Mouse (Mus musculus): ENCODE data around the gene Spem2. TPM values are rescaled to one million over a fixed set of nuclear protein-coding genes. Genes with fewer than 3 reads are reported as not detected.

Spem2 gene
- not detected in 2 replicates for polyA plus RNA-seq (2015; fragmentation: Nextera tagmentation; extraction: Ambion mirVana)

DNA sequence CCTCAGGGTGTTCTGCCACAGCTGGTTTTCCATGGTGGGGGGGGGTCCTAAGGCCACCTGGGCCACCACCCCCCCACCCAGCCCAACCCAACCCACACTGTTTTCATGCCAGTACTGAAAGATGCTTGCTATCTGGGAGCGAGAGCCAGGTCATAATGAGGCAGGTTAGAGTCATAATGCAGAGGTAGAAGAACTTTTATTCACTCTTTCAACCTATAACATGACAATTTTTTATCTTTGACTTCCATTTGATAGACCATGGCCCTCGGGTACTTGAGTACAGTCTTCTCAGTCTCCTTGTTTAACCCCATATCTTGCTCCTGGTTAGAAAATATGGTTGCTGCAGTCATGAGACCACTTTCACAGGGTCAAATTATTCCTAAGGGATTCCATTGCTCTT, at the start of gene Spem2:
TSS of gene Spem2 (minus strand) at position 101 of the 400 bp plus-strand sequence.

DNA sequence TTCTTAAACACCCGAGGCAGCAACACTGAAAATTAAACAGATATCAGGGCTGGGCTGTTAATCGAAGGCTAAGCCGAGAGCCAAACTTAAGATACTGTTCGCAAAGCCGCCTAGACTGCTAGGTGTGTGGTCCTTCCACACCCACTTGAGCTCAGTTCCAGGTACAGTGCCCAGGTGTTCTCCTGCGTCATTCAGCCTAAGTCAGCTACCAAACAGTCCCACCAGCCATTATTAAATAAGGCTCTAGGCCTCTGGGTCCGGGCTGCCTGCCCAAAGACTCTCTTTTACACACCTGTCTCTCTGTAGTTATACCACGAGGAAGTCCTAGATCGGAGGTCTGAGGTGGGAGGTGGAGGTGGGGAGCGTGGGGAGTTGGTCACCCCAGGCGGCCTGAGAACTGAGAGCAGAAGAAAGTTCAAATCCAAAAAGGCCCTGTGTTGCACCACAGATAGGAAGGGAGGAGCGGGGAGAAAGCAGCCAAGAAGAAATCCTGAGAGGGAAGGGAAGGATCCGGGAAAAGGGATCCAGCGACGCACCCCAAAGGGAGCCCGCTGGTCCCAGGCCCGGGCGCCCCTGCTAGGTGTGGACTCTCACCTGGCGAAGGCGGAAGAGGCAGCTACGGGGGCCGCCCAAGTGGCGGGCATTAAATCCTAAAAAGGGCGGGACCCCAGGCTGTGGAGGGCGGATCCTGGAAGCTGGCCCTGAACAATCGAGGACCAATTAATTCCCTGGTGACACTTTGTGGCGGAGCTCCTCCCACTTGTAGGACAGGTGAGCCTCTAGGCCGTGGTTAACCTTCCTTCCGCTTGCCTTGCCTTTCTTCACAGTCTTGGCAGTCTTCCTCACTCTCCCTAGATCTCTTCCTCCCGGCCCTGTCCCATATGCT, 40.1 kb upstream of the Spem2 start, which contains the start of gene Tnk1:
TSS of gene Tnk1 (minus strand) at position 618 of the 886 bp plus-strand sequence.

DNA sequence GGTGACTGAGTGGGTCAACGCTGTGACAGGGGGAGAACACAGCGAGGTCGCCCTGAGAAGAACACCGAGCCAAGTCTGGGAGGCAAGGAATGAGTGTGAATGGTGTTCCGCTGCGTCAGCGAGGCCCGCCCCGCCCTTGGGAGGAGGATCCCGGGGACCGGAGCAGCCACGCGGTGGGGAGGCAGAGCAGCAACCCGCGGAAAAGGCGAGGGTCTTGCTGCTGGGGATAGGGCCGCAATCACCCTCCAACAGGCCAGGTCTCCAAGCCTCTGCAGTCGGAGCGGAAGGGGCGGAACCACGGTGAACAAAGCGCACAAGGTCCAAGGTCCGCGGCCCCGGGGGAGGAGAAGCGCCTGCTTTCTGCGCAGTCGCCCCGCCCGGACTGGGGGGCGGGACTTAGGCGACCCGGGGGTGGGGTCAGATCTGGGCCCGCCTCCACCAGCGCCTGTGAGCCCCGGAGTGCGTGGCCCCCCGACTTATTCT, 28.0 kb upstream of the Spem2 start, which contains the start of gene Plscr3:
TSS of gene Plscr3 (plus strand) at position 179 of the 483 bp plus-strand sequence.

DNA sequence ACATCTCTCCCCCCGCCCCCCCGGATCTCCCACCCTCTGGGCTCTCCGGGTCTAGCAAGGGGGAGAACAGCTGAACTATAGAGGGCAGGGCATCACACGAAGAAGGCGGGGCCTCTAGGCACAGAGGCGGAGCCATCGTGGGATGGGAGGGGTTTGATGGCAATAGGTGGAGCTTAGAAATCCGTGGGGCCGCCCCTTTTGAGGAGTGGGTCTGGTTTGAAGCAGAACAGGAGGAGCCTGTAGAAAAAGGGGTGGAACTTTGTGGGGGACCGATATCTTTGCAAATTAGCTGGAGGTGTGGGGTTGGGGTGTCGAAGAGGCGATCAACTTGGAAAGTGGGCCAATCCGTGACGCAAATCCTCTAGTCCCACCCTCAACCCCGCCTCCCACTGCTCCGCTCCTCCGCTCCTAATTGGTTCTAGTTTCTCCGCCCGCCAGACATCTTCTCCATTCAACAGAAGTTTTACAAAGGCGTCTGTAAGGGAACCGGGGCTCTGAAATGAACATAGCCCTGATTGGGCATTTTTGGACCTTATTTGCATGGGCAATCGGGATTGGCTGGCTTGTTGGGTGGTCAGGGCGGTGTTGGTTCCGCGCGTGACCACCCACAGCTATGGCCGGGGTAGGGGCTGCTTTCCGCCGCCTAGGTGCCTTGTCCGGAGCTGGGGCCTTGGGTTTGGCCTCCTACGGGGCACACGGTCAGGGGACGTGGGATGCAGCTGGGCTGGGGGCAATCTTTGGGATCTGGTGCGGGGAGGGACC, 19.9 kb upstream of the Spem2 start, which contains the start of gene Tmem256:
TSS of gene Tmem256 (plus strand) at position 563 of the 762 bp plus-strand sequence.

DNA sequence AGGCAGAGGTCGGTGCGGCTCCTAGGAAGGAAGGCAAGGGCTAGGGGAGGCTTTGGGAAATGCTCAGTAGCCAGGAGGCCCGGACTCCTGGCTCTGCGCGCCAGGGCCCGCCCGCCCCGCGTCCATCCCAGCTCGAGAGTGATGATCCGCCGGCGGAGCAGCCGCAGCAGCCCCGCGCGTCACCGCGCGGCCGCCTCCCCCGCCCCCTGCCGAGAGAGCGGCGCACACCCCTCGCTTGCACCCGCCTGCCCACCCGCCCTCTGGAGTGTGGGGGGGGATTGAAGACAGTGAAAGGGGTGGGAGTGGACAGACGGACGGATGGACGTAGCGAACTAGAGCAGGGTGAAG, 19.3 kb upstream of the Spem2 start, which contains the start of gene Nlgn2:
TSS of gene Nlgn2 (minus strand) at position 181 of the 348 bp plus-strand sequence.

DNA sequence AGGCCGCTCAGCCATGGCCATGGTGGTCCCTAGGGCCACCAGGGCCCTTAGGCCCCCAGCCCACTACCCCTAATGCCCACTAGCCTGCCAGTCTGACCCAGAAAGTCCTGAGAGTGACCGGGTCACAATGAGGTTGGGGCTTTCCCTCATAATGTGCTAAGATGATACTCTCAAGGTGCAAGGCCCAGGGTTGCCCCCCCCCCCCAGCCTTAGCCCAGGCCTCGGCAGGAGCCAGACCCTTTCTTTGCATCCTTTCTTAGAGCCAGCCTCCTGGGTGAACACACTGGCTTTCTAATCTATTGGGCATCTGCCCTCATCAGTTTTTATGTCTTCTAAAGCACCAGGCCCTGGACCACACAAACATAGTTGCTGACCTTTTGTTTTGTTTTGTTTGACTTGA, 3.8 kb upstream of the Spem2 start, which contains the start of gene Spem1:
TSS of gene Spem1 (minus strand) at position 101 of the 400 bp plus-strand sequence.

DNA sequence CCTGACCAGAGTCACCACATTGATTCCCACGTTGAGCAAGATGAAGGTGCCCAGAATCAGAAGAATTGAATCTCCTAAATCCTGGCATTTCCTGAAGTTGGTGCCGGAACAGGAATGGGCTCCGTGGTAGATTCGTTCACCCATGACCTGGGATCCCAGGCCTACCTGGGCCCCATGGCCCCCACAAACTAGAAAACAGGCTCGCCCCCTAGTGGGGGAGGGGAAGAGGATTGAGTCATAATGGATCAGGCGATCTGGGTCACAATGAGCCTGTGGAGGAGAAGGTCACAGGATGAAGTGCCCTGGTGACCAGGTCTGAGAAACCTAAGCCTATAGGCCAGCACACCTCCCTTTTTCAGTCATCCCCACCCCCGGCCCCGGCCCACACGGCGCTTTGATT, 3.1 kb downstream of the Spem2 start, which contains the start of gene Gm39566:
TSS of gene Gm39566 (minus strand) at position 144 of the 400 bp plus-strand sequence.

DNA sequence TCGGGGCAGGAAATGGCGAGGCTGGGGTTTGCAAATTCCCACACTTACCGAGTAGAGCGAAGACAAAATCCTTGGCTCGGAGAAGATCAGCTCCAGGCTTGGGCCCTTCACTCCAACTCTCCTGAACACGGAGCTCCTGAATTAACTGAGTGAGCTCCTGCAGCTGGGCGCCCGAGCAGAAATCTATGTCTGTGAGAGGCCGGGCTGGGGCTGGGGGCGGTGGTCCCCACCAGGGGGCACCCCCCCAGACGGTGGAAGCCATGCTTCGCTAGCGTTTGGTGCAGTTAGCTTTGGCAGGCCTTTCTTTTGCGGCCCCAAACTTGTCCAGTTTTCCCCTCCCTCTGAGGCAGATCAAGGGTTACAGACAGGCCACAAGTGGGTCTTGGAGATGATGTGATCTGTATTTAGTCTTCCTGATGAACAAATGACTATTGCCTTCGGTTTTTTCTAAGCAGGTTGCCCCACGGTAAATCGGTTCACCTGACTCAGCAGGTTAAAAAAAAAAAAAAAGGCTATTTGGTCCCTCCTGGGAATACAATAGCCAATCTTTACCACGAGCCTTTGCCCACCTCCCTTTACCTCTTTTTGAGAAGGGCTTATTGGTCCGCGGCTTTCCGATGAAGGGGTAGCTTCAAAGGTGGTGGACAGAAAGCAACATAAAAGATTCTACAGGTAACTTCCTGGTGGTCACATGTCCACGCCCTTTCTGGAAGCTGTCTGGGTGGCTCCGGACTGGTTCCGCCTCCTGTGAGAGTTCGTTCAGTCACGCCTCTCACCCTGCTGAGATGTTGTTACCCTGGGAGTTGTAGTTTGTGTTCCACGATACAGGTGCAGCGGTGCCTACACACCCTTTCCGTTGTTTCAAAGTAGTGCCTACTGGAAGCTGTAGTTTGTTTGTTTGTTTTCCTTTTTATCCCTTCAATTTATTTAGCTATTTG, 13.0 kb downstream of the Spem2 start, which contains the start of gene Tmem102:
TSS of gene Tmem102 (minus strand) at position 653 of the 938 bp plus-strand sequence.

DNA sequence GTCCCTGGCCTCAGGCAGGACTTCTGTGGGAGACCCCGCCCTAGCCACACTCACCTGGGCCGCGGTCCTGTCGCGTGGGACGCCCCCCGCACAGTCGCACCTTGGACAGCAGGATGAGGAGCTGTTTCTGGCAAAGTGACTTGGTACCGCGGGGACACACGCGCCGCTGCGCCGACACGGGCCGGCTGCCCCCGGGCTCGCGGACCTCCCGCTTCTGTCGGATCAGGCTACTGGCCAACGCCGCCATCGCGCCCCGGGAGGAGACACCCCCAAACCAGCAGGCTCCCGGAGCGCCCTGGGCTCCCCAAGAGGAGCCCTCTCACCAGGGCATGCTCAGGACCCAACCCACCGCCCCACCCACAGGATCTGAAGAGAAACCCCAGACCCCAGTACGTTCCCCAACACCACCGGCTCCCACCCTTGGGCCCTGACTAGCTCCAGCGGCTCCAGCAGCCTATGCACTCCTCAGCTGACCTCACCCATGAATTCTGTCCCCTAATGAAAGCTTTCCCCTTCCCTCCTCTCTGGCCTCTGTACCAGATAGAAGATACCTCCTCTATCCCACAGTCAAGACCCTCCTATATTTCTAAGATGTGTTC, 16.8 kb downstream of the Spem2 start, which contains the start of gene Fgf11:
TSS of gene Fgf11 (minus strand) at position 479 of the 599 bp plus-strand sequence.

DNA sequence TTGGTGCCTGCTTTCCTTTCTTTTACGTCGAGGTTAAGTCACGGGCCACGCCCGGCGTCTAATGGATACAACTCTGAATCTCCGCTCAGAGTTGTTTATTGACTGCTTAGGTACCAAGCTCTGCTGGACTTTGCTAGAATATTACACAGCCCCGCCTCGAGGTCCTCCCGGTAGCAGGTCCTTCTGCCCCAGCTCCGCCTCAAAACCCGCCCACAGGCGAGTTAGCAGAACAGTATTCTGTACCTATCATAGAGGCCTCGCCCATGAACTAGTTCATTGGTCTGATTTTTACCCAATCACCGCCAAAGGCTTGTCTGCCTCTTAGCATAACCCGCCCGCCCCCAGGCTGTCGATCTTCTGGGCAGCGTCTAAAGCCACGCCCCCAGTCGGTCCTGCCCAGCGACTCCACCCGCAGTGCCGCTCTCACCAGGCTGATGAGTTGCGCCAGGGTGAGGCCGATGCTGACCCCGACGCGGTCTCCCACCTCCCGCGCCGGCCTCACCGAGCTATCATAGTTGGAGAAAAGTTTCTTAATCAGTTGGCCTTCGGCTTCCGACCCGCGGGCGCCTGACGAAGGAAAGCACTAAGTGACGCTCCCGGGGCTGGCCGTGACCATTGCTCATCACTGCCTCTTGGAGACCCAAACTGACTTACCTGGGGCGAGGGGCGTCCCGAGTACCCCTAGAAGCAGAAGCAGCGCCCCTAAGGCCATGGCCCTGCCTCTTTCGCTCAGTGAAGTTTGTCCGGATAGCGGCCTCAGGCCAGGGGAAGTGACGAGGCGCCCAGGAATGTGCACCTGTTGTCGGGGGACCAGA, 22.9 kb downstream of the Spem2 start, which contains the start of gene Chrnb1:
TSS of gene Chrnb1 (minus strand) at position 776 of the 815 bp plus-strand sequence.

Other genes starting within 250 kb of the Spem2 start
- gene Wrap53, start 238.2 kb downstream of the Spem2 start, polyA plus RNA-seq (2015; fragmentation: Nextera tagmentation; extraction: Ambion mirVana): 19.3 and 21.3 TPM in 2 replicates
- 80.6 and 88.9 TPM in 2 replicates for gene Trp53, start 238.1 kb downstream of the Spem2 start, polyA plus RNA-seq (2015; fragmentation: Nextera tagmentation; extraction: Ambion mirVana)
- 20.4 and 20.8 TPM in 2 replicates for gene Atp1b2, start 212.5 kb downstream of the Spem2 start, polyA plus RNA-seq (2015; fragmentation: Nextera tagmentation; extraction: Ambion mirVana)
- not detected in 2 replicates for gene Shbg, start 200.6 kb downstream of the Spem2 start, polyA plus RNA-seq (2015; fragmentation: Nextera tagmentation; extraction: Ambion mirVana)
- gene Sat2, start 196.4 kb downstream of the Spem2 start, polyA plus RNA-seq (2015; fragmentation: Nextera tagmentation; extraction: Ambion mirVana): 7.3 and 7.9 TPM in 2 replicates
- gene Fxr2, start 185.5 kb downstream of the Spem2 start, polyA plus RNA-seq (2015; fragmentation: Nextera tagmentation; extraction: Ambion mirVana): 11.5 and 12.6 TPM in 2 replicates
- 0.19 and 0.25 TPM in 2 replicates for gene Sox15, start 163.2 kb downstream of the Spem2 start, polyA plus RNA-seq (2015; fragmentation: Nextera tagmentation; extraction: Ambion mirVana)
- 44.5 and 46.1 TPM in 2 replicates for gene Mpdu1, start 155.8 kb downstream of the Spem2 start, polyA plus RNA-seq (2015; fragmentation: Nextera tagmentation; extraction: Ambion mirVana)
- 25.2 and 39.1 TPM in 2 replicates for gene Cd68, start 152.3 kb downstream of the Spem2 start, polyA plus RNA-seq (2015; fragmentation: Nextera tagmentation; extraction: Ambion mirVana)
- gene Eif4a1, start 146.0 kb downstream of the Spem2 start, polyA plus RNA-seq (2015; fragmentation: Nextera tagmentation; extraction: Ambion mirVana): 272 and 275 TPM in 2 replicates
- 37.0 and 38.4 TPM in 2 replicates for gene Senp3, start 136.4 kb downstream of the Spem2 start, polyA plus RNA-seq (2015; fragmentation: Nextera tagmentation; extraction: Ambion mirVana)
- gene Tnfsf13, start 132.7 kb downstream of the Spem2 start, polyA plus RNA-seq (2015; fragmentation: Nextera tagmentation; extraction: Ambion mirVana): 0.64 and 0.78 TPM in 2 replicates
- 4.4 and 5.2 TPM in 2 replicates for gene Tnfsf12, start 122.6 kb downstream of the Spem2 start, polyA plus RNA-seq (2015; fragmentation: Nextera tagmentation; extraction: Ambion mirVana)
- gene Tnfsfm13, start 122.4 kb downstream of the Spem2 start, polyA plus RNA-seq (2015; fragmentation: Nextera tagmentation; extraction: Ambion mirVana): 2.1 and 2.8 TPM in 2 replicates
- 15.2 and 15.8 TPM in 2 replicates for gene Polr2a, start 59.8 kb downstream of the Spem2 start, polyA plus RNA-seq (2015; fragmentation: Nextera tagmentation; extraction: Ambion mirVana)
- gene Slc35g3, start 56.5 kb downstream of the Spem2 start, polyA plus RNA-seq (2015; fragmentation: Nextera tagmentation; extraction: Ambion mirVana): 0.07 and 0.08 TPM in 2 replicates
- 1.3 and 1.9 TPM in 2 replicates for gene Zbtb4, start 52.6 kb downstream of the Spem2 start, polyA plus RNA-seq (2015; fragmentation: Nextera tagmentation; extraction: Ambion mirVana)
- gene Chrnb1, start 22.5 kb downstream of the Spem2 start, polyA plus RNA-seq (2015; fragmentation: Nextera tagmentation; extraction: Ambion mirVana): 0.99 and 1.5 TPM in 2 replicates
- 0.33 and 0.36 TPM in 2 replicates for gene Fgf11, start 16.6 kb downstream of the Spem2 start, polyA plus RNA-seq (2015; fragmentation: Nextera tagmentation; extraction: Ambion mirVana)
- 0.30 and 0.68 TPM in 2 replicates for gene Tmem102, start 12.8 kb downstream of the Spem2 start, polyA plus RNA-seq (2015; fragmentation: Nextera tagmentation; extraction: Ambion mirVana)
- not detected in 2 replicates for gene Gm39566, start 3.2 kb downstream of the Spem2 start, polyA plus RNA-seq (2015; fragmentation: Nextera tagmentation; extraction: Ambion mirVana)
- gene Spem1, start 3.7 kb upstream of the Spem2 start, polyA plus RNA-seq (2015; fragmentation: Nextera tagmentation; extraction: Ambion mirVana): 0.12 TPM in 1 of 2 replicates, not detected in the other
- gene Nlgn2, start 19.3 kb upstream of the Spem2 start, polyA plus RNA-seq (2015; fragmentation: Nextera tagmentation; extraction: Ambion mirVana): 2.6 and 3.1 TPM in 2 replicates
- 337 and 343 TPM in 2 replicates for gene Tmem256, start 20.0 kb upstream of the Spem2 start, polyA plus RNA-seq (2015; fragmentation: Nextera tagmentation; extraction: Ambion mirVana)
- gene Plscr3, start 27.9 kb upstream of the Spem2 start, polyA plus RNA-seq (2015; fragmentation: Nextera tagmentation; extraction: Ambion mirVana): 45.7 and 56.8 TPM in 2 replicates
- gene Tnk1, start 40.3 kb upstream of the Spem2 start, polyA plus RNA-seq (2015; fragmentation: Nextera tagmentation; extraction: Ambion mirVana): 0.56 and 0.91 TPM in 2 replicates
- not detected in 2 replicates for gene Tmem95, start 59.6 kb upstream of the Spem2 start, polyA plus RNA-seq (2015; fragmentation: Nextera tagmentation; extraction: Ambion mirVana)
- 2.3 and 3.1 TPM in 2 replicates for gene Kctd11, start 62.9 kb upstream of the Spem2 start, polyA plus RNA-seq (2015; fragmentation: Nextera tagmentation; extraction: Ambion mirVana)
- gene Acap1, start 77.1 kb upstream of the Spem2 start, polyA plus RNA-seq (2015; fragmentation: Nextera tagmentation; extraction: Ambion mirVana): 15.3 and 21.3 TPM in 2 replicates
- 2.2 and 2.6 TPM in 2 replicates for gene 2810408A11Rik, start 82.5 kb upstream of the Spem2 start, polyA plus RNA-seq (2015; fragmentation: Nextera tagmentation; extraction: Ambion mirVana)
- gene Neurl4, start 82.6 kb upstream of the Spem2 start, polyA plus RNA-seq (2015; fragmentation: Nextera tagmentation; extraction: Ambion mirVana): 3.2 and 3.4 TPM in 2 replicates
- 104 and 116 TPM in 2 replicates for gene Gps2, start 95.4 kb upstream of the Spem2 start, polyA plus RNA-seq (2015; fragmentation: Nextera tagmentation; extraction: Ambion mirVana)
- 1,453 and 1,558 TPM in 2 replicates for gene Eif5a, start 103.5 kb upstream of the Spem2 start, polyA plus RNA-seq (2015; fragmentation: Nextera tagmentation; extraction: Ambion mirVana)
- 0.12 and 0.53 TPM in 2 replicates for gene Ybx2, start 117.3 kb upstream of the Spem2 start, polyA plus RNA-seq (2015; fragmentation: Nextera tagmentation; extraction: Ambion mirVana)
- gene Slc2a4, start 129.7 kb upstream of the Spem2 start, polyA plus RNA-seq (2015; fragmentation: Nextera tagmentation; extraction: Ambion mirVana): 19.1 and 22.0 TPM in 2 replicates
- gene Cldn7, start 146.3 kb upstream of the Spem2 start, polyA plus RNA-seq (2015; fragmentation: Nextera tagmentation; extraction: Ambion mirVana): 0.98 and 1.6 TPM in 2 replicates
- 20.7 and 22.4 TPM in 2 replicates for gene Ctdnep1, start 162.7 kb upstream of the Spem2 start, polyA plus RNA-seq (2015; fragmentation: Nextera tagmentation; extraction: Ambion mirVana)
- 69.4 and 73.0 TPM in 2 replicates for gene Elp5, start 164.1 kb upstream of the Spem2 start, polyA plus RNA-seq (2015; fragmentation: Nextera tagmentation; extraction: Ambion mirVana)
- 318 and 353 TPM in 2 replicates for gene Gabarap, start 172.7 kb upstream of the Spem2 start, polyA plus RNA-seq (2015; fragmentation: Nextera tagmentation; extraction: Ambion mirVana)
- gene Phf23, start 177.3 kb upstream of the Spem2 start, polyA plus RNA-seq (2015; fragmentation: Nextera tagmentation; extraction: Ambion mirVana): 26.6 and 35.9 TPM in 2 replicates
- 6.9 and 10.2 TPM in 2 replicates for gene Dvl2, start 182.1 kb upstream of the Spem2 start, polyA plus RNA-seq (2015; fragmentation: Nextera tagmentation; extraction: Ambion mirVana)
- 58.3 and 59.1 TPM in 2 replicates for gene Acadvl, start 196.9 kb upstream of the Spem2 start, polyA plus RNA-seq (2015; fragmentation: Nextera tagmentation; extraction: Ambion mirVana)
- 1.5 and 3.1 TPM in 2 replicates for gene Dlg4, start 198.5 kb upstream of the Spem2 start, polyA plus RNA-seq (2015; fragmentation: Nextera tagmentation; extraction: Ambion mirVana)
- 0.10 and 0.16 TPM in 2 replicates for gene Asgr1, start 235.6 kb upstream of the Spem2 start, polyA plus RNA-seq (2015; fragmentation: Nextera tagmentation; extraction: Ambion mirVana)